Mouse (Mus musculus): ENCODE data around the gene Pex10. TPM values are rescaled to one million over a fixed set of nuclear protein-coding genes. Genes with fewer than 3 reads are reported as not detected.

The Pex10 gene
- polyA plus RNA-seq, 1 experiment: 4.3 TPM

- Histone ChIP-seq H3K36me3 (replicated peaks; ENCODE audit: low read length) (peaks cover 3% of the 10 kb centered on the region), H3K9me3 (no peaks in the 10 kb centered on the region), H3K4me1 (peaks cover 30% of the 10 kb centered on the region), H3K4me3 (replicated peaks) (no peak overlapping the region), H3K27me3 (replicated peaks) (peaks cover 16% of the 10 kb centered on the region)
- TF ChIP-seq GATA1 (IDR thresholded peaks at IDR 0.05; ENCODE audit: borderline replicate concordance, low read length) (no peak), FLI1 (IDR thresholded peaks at IDR 0.05; ENCODE audit: low read length) (no peak)
Measured at GRCm38 (mm10) chr4:155107886-155108285, 41.1 kb downstream of the Pex10 start.

- no peaks in the 10 kb centered on the region for H3K9me3 ChIP-seq
- no peak overlapping the region for H3K4me3 ChIP-seq (replicated peaks)
- H3K36me3 ChIP-seq (replicated peaks; ENCODE audit: low read length): peaks cover 6% of the 10 kb centered on the region
- TF ChIP-seq GATA1 (IDR thresholded peaks at IDR 0.05; ENCODE audit: borderline replicate concordance, low read length): no peak
- no peak for TF ChIP-seq FLI1 (IDR thresholded peaks at IDR 0.05; ENCODE audit: low read length)
- peaks cover 18% of the 10 kb centered on the region for H3K27me3 ChIP-seq (replicated peaks)
- peaks cover 30% of the 10 kb centered on the region for H3K4me1 ChIP-seq
Measured at GRCm38 (mm10) chr4:155109471-155109870, 42.7 kb downstream of the Pex10 start.

- Histone ChIP-seq H3K27me3 (replicated peaks) (peaks cover 24% of the 10 kb centered on the region), H3K4me1 (peaks cover 47% of the 10 kb centered on the region), H3K36me3 (replicated peaks; ENCODE audit: low read length) (peaks cover 6% of the 10 kb centered on the region), H3K4me3 (replicated peaks) (no peak overlapping the region), H3K9me3 (no peaks in the 10 kb centered on the region)
- TF ChIP-seq FLI1 (IDR thresholded peaks at IDR 0.05; ENCODE audit: low read length) (no peak), GATA1 (IDR thresholded peaks at IDR 0.05; ENCODE audit: borderline replicate concordance, low read length) (no peak)
Measured at GRCm38 (mm10) chr4:155113766-155114410, 47.1 kb downstream of the Pex10 start.

GRCm38 (mm10) chr4:155116607-155117006, 49.8 kb downstream of the Pex10 start:
- Histone ChIP-seq H3K4me1 (peaks cover 58% of the 10 kb centered on the region), H3K9me3 (no peaks in the 10 kb centered on the region), H3K27me3 (replicated peaks) (peaks cover 16% of the 10 kb centered on the region), H3K36me3 (replicated peaks; ENCODE audit: low read length) (peaks cover 2% of the 10 kb centered on the region), H3K4me3 (replicated peaks) (no peak overlapping the region)
- TF ChIP-seq GATA1 (IDR thresholded peaks at IDR 0.05; ENCODE audit: borderline replicate concordance, low read length) (no peak), FLI1 (IDR thresholded peaks at IDR 0.05; ENCODE audit: low read length) (no peak)

GRCm38 (mm10) chr4:155117396-155117978, 50.7 kb downstream of the Pex10 start:
- Histone ChIP-seq H3K27me3 (replicated peaks) (peaks cover 11% of the 10 kb centered on the region), H3K36me3 (replicated peaks; ENCODE audit: low read length) (peaks cover 7% of the 10 kb centered on the region), H3K4me3 (replicated peaks) (peak overlapping the region; percentile 35), H3K4me1 (peaks cover 66% of the 10 kb centered on the region), H3K9me3 (no peaks in the 10 kb centered on the region)
- TF ChIP-seq GATA1 (IDR thresholded peaks at IDR 0.05; ENCODE audit: borderline replicate concordance, low read length): no peak
- TF ChIP-seq FLI1 (IDR thresholded peaks at IDR 0.05; ENCODE audit: low read length): no peak

- Histone ChIP-seq H3K4me3 (replicated peaks) (no peak overlapping the region), H3K4me1 (peaks cover 73% of the 10 kb centered on the region), H3K9me3 (0 out of 2 replicates have a peak, but pooled peaks cover under 1% of the 10 kb centered on the region), H3K36me3 (replicated peaks; ENCODE audit: low read length) (peaks cover 10% of the 10 kb centered on the region), H3K27me3 (replicated peaks) (peaks cover 8% of the 10 kb centered on the region)
- TF ChIP-seq FLI1 (IDR thresholded peaks at IDR 0.05; ENCODE audit: low read length): no peak
- TF ChIP-seq GATA1 (IDR thresholded peaks at IDR 0.05; ENCODE audit: borderline replicate concordance, low read length): no peak
Measured at GRCm38 (mm10) chr4:155118278-155118677, 51.5 kb downstream of the Pex10 start.

DNA sequence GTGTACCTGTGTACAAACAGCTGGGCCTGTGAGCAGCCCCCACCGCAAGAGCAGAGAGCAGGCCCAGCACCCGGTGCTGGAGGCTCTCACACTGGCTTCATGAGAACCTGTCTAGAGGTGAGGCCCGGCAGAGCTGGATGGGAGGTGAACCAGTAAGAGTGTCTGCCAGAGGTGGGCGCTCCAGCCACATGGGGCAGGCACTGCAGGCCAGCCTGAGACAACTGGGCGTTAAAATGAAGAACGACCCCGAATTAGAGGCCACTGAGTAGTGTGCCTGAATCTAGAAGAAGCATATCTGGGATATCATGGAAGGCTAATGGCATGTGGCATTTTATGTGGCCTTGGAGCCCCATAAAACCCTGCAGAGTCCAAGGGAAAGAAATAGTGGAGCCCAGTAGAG, 53.2 kb downstream of the Pex10 start:
- peaks cover 82% of the 10 kb centered on the region for H3K4me1 ChIP-seq
- TF ChIP-seq GATA1 (IDR thresholded peaks at IDR 0.05; ENCODE audit: borderline replicate concordance, low read length): no peak
- no peak for TF ChIP-seq FLI1 (IDR thresholded peaks at IDR 0.05; ENCODE audit: low read length)

GRCm38 (mm10) chr4:155120583-155120982, 53.8 kb downstream of the Pex10 start:
- H3K4me3 ChIP-seq (replicated peaks): no peak overlapping the region
- peaks cover 18% of the 10 kb centered on the region for H3K36me3 ChIP-seq (replicated peaks; ENCODE audit: low read length)
- TF ChIP-seq FLI1 (IDR thresholded peaks at IDR 0.05; ENCODE audit: low read length) (no peak), GATA1 (IDR thresholded peaks at IDR 0.05; ENCODE audit: borderline replicate concordance, low read length) (no peak)
- H3K9me3 ChIP-seq: peaks cover 5% of the 10 kb centered on the region; the same call in 1 of the 2 replicates
- H3K27me3 ChIP-seq (replicated peaks): no peaks in the 10 kb centered on the region
- H3K4me1 ChIP-seq: peaks cover 82% of the 10 kb centered on the region

More for the DNA sequence above, 53.2 kb downstream of the Pex10 start:
- Histone ChIP-seq H3K4me3 (replicated peaks) (no peak overlapping the region), H3K9me3 (peaks cover 5% of the 10 kb centered on the region; the same call in 1 of the 2 replicates), H3K36me3 (replicated peaks; ENCODE audit: low read length) (peaks cover 18% of the 10 kb centered on the region), H3K27me3 (replicated peaks) (peaks cover 3% of the 10 kb centered on the region)

GRCm38 (mm10) chr4:155121222-155121621, 54.4 kb downstream of the Pex10 start:
- TF ChIP-seq GATA1 (IDR thresholded peaks at IDR 0.05; ENCODE audit: borderline replicate concordance, low read length): no peak
- no peak for TF ChIP-seq FLI1 (IDR thresholded peaks at IDR 0.05; ENCODE audit: low read length)
- Histone ChIP-seq H3K4me3 (replicated peaks) (peak overlapping the region; percentile 51), H3K9me3 (peaks cover 5% of the 10 kb centered on the region; the same call in 1 of the 2 replicates), H3K4me1 (peaks cover 82% of the 10 kb centered on the region), H3K36me3 (replicated peaks; ENCODE audit: low read length) (peaks cover 18% of the 10 kb centered on the region), H3K27me3 (replicated peaks) (no peaks in the 10 kb centered on the region)

Other genes with a start within 250 kb of the Pex10 start
- gene Ttc34, start 229.6 kb upstream of the Pex10 start, polyA plus RNA-seq (2012; ENCODE audit: insufficient read depth, low replicate concordance): not detected in 2 replicates
- 1.2 TPM in 1 of 2 replicates, not detected in the other for gene Mmel1, start 197.4 kb upstream of the Pex10 start, polyA plus RNA-seq (2012; ENCODE audit: insufficient read depth, low replicate concordance)
- 13.1 TPM in 1 of 2 replicates, not detected in the other for gene Fam213b, start 167.9 kb upstream of the Pex10 start, polyA plus RNA-seq (2012; ENCODE audit: insufficient read depth, low replicate concordance)
- 5.4 TPM in 1 of 2 replicates, not detected in the other for gene Tnfrsf14, start 138.5 kb upstream of the Pex10 start, polyA plus RNA-seq (2012; ENCODE audit: insufficient read depth, low replicate concordance)
- 0.23 TPM in 1 of 2 replicates, not detected in the other for gene Hes5, start 106.1 kb upstream of the Pex10 start, polyA plus RNA-seq (2012; ENCODE audit: insufficient read depth, low replicate concordance)
- gene Pank4, start 102.9 kb upstream of the Pex10 start, polyA plus RNA-seq (2012; ENCODE audit: insufficient read depth, low replicate concordance): 5.4 and 13.1 TPM in 2 replicates
- gene Plch2, start 10.2 kb upstream of the Pex10 start, polyA plus RNA-seq (2012; ENCODE audit: insufficient read depth, low replicate concordance): 0.27 and 0.88 TPM in 2 replicates
- gene Rer1, start 19.4 kb downstream of the Pex10 start, polyA plus RNA-seq (2012; ENCODE audit: insufficient read depth, low replicate concordance): 18.8 and 58.8 TPM in 2 replicates
- 4.3 and 6.3 TPM in 2 replicates for gene Morn1, start 19.6 kb downstream of the Pex10 start, polyA plus RNA-seq (2012; ENCODE audit: insufficient read depth, low replicate concordance)
- gene Ski, start 155.6 kb downstream of the Pex10 start, polyA plus RNA-seq (2012; ENCODE audit: insufficient read depth, low replicate concordance): 31.5 and 38.7 TPM in 2 replicates
- 51.4 and 87.5 TPM in 2 replicates for gene Faap20, start 182.8 kb downstream of the Pex10 start, polyA plus RNA-seq (2012; ENCODE audit: insufficient read depth, low replicate concordance)